Mouse (Mus musculus): ENCODE results near the gene Gm12248. TPM values are rescaled to one million over a fixed set of nuclear protein-coding genes. Genes with fewer than 3 reads are reported as not detected.

Gene Gm12248
- total RNA-seq (2012; rRNA removed): 0.13 TPM in 1 of 2 replicates, not detected in the other
- not detected in 2 replicates for total RNA-seq (2014; rRNA removed)
- not detected in 2 replicates for polyA plus RNA-seq (2012; ENCODE audit: insufficient read length, low read depth)

- no peak within 1 kb of the TSS for H3K4me3 ChIP-seq (replicated peaks in 1 of 3; ENCODE audit: low read depth in 2 of 3, low read length in 2 of 3, poor library complexity in 1 of 3)
- TF ChIP-seq MAFK (IDR thresholded peaks at IDR 0.05; ENCODE audit: insufficient replicate concordance, low read length) (no peak), ETS1 (conservative IDR thresholded peaks at IDR 0.05; ENCODE audit: low read depth, low read length) (no peak), BHLHE40 (IDR thresholded peaks at IDR 0.05; ENCODE audit: low read depth, low read length) (peak; percentile 41; the same call in 1 of the 2 replicates), MAX (IDR thresholded peaks at IDR 0.05; ENCODE audit: low read length) (no peak)
- dilution Hi-C loops (cut with MboI; ENCODE audit: extremely low pct_ligation_motif_present, extremely low pct_unique_long_range_greater_than_20kb, low sequenced_read_pairs) (no loop called here), in situ Hi-C loops (cut with MboI; ENCODE audit: low pct_ligation_motif_present, low pct_unique_long_range_greater_than_20kb, low sequenced_read_pairs) (no loop called here)
- H3K4me2 ChIP-seq (ENCODE audit: insufficient read depth, low read depth, poor library complexity, severe bottlenecking): no peak within 1 kb of the TSS
- no peaks in the 10 kb centered on the region for H3K9me3 ChIP-seq (replicated peaks; ENCODE audit: low read length)
- H3K9ac ChIP-seq (ENCODE audit: insufficient read depth, low read depth): no peak within 1 kb of the TSS
- no peaks in the 10 kb centered on the region for H3K27me3 ChIP-seq (replicated peaks)
- peaks cover 9 to 25% of the 10 kb centered on the region in 2 experiments for H3K4me1 ChIP-seq (ENCODE audit: control insufficient read depth in 1 of 2, insufficient read depth in 2 of 2)
- no peaks in the 10 kb centered on the region for H3K36me3 ChIP-seq (replicated peaks in 1 of 2; ENCODE audit: control insufficient read depth in 1 of 2, insufficient read depth in 1 of 2, low read length in 1 of 2)
- no peak within 1 kb of the TSS for H3K27ac ChIP-seq (ENCODE audit: insufficient read depth, low read depth)
- H3K79me2 ChIP-seq (replicated peaks; ENCODE audit: control insufficient read depth, extremely low read depth, insufficient read depth, poor library complexity, severe bottlenecking): no peaks in the 10 kb centered on the region
- DNase-seq (ENCODE audit: extremely low read depth): no peak
These were observed at the start of gene Gm12248 for GRCm38 (mm10) chr11:58093021-58093528. Gene Gm12248 (minus strand): TSS chr11:58093134.

GRCm38 (mm10) chr11:58139466-58139865, 46.5 kb upstream of the Gm12248 start:
- Histone ChIP-seq H3K27ac (ENCODE audit: insufficient read depth, low read depth) (no peak overlapping the region), H3K4me1 (ENCODE audit: control insufficient read depth in 1 of 2, insufficient read depth in 2 of 2) (peaks cover 6 to 12% of the 10 kb centered on the region in 2 experiments; a peak in 3 of 4 replicates), H3K4me2 (ENCODE audit: insufficient read depth, low read depth, poor library complexity, severe bottlenecking) (no peak overlapping the region), H3K9me3 (replicated peaks; ENCODE audit: low read length) (peaks cover 2% of the 10 kb centered on the region), H3K9ac (ENCODE audit: insufficient read depth, low read depth) (no peak overlapping the region), H3K4me3 (replicated peaks in 1 of 3; ENCODE audit: low read depth in 2 of 3, low read length in 2 of 3, poor library complexity in 1 of 3) (no peak overlapping the region), H3K27me3 (replicated peaks) (no peaks in the 10 kb centered on the region), H3K36me3 (replicated peaks in 1 of 2; ENCODE audit: control insufficient read depth in 1 of 2, insufficient read depth in 1 of 2, low read length in 1 of 2) (peaks cover 71 to 92% of the 10 kb centered on the region in 2 experiments), H3K79me2 (replicated peaks; ENCODE audit: control insufficient read depth, extremely low read depth, insufficient read depth, poor library complexity, severe bottlenecking) (no peaks in the 10 kb centered on the region)
- no peak for DNase-seq (ENCODE audit: extremely low read depth)
- dilution Hi-C loops (cut with MboI; ENCODE audit: extremely low pct_ligation_motif_present, extremely low pct_unique_long_range_greater_than_20kb, low sequenced_read_pairs): no loop called here
- no peak for TF ChIP-seq GABPA (IDR thresholded peaks at IDR 0.05; ENCODE audit: insufficient replicate concordance, low read depth, low read length)
- no peak for TF ChIP-seq MAFK (IDR thresholded peaks at IDR 0.05; ENCODE audit: insufficient replicate concordance, low read length)
- TF ChIP-seq ELF1 (IDR thresholded peaks at IDR 0.05; ENCODE audit: low read depth, low read length): no peak
- no peak for TF ChIP-seq TBP (conservative IDR thresholded peaks at IDR 0.05; ENCODE audit: low read depth, low read length)
- TF ChIP-seq ETS1 (conservative IDR thresholded peaks at IDR 0.05; ENCODE audit: low read depth, low read length): no peak
- no peak for TF ChIP-seq SMC3 (IDR thresholded peaks at IDR 0.05; ENCODE audit: low read depth, low read length)
- TF ChIP-seq CTCF (conservative IDR thresholded peaks at IDR 0.05 in 1 of 2, IDR thresholded peaks at IDR 0.05 in 1 of 2; ENCODE audit: low read depth in 2 of 2, low read length in 2 of 2): no peak
- TF ChIP-seq RAD21 (IDR thresholded peaks at IDR 0.05; ENCODE audit: low read depth, low read length): no peak
- no peak for TF ChIP-seq USF1 (IDR thresholded peaks at IDR 0.05; ENCODE audit: low read depth, low read length)
- TF ChIP-seq MAZ (IDR thresholded peaks at IDR 0.05; ENCODE audit: low read depth, low read length): no peak
- in situ Hi-C loops (cut with MboI; ENCODE audit: low pct_ligation_motif_present, low pct_unique_long_range_greater_than_20kb, low sequenced_read_pairs): no loop called here

- DNase-seq (ENCODE audit: extremely low read depth): no peak
- no peak overlapping the region for H3K4me3 ChIP-seq (replicated peaks in 1 of 3; ENCODE audit: low read depth in 2 of 3, low read length in 2 of 3, poor library complexity in 1 of 3)
- H3K9me3 ChIP-seq (replicated peaks; ENCODE audit: low read length): peaks cover 2% of the 10 kb centered on the region
- no peaks in the 10 kb centered on the region for H3K79me2 ChIP-seq (replicated peaks; ENCODE audit: control insufficient read depth, extremely low read depth, insufficient read depth, poor library complexity, severe bottlenecking)
- H3K36me3 ChIP-seq (replicated peaks in 1 of 2; ENCODE audit: control insufficient read depth in 1 of 2, insufficient read depth in 1 of 2, low read length in 1 of 2): peaks cover 77 to 94% of the 10 kb centered on the region in 2 experiments
- no peak overlapping the region for H3K27ac ChIP-seq (ENCODE audit: insufficient read depth, low read depth)
- dilution Hi-C loops (cut with MboI; ENCODE audit: extremely low pct_ligation_motif_present, extremely low pct_unique_long_range_greater_than_20kb, low sequenced_read_pairs) (no loop called here), in situ Hi-C loops (cut with MboI; ENCODE audit: low pct_ligation_motif_present, low pct_unique_long_range_greater_than_20kb, low sequenced_read_pairs) (no loop called here)
- no peak for TF ChIP-seq SIN3A (IDR thresholded peaks at IDR 0.05; ENCODE audit: low read length)
- TF ChIP-seq EP300 (IDR thresholded peaks at IDR 0.05; ENCODE audit: low read length): no peak
- no peak for TF ChIP-seq ETS1 (conservative IDR thresholded peaks at IDR 0.05; ENCODE audit: low read depth, low read length)
- no peak for TF ChIP-seq MAFK (IDR thresholded peaks at IDR 0.05; ENCODE audit: insufficient replicate concordance, low read length)
- TF ChIP-seq SMC3 (IDR thresholded peaks at IDR 0.05; ENCODE audit: low read depth, low read length): no peak
- no peak for TF ChIP-seq CTCF (conservative IDR thresholded peaks at IDR 0.05 in 1 of 2, IDR thresholded peaks at IDR 0.05 in 1 of 2; ENCODE audit: low read depth in 2 of 2, low read length in 2 of 2)
- no peak for TF ChIP-seq ZC3H11A (IDR thresholded peaks at IDR 0.05; ENCODE audit: low read depth, low read length)
- no peak for TF ChIP-seq JUND (conservative IDR thresholded peaks at IDR 0.05; ENCODE audit: low read depth, low read length)
- TF ChIP-seq IRF4 (IDR thresholded peaks at IDR 0.05; ENCODE audit: low read depth, low read length): no peak
- TF ChIP-seq ELF1 (IDR thresholded peaks at IDR 0.05; ENCODE audit: low read depth, low read length): no peak
- TF ChIP-seq POLR2AphosphoS2 (IDR thresholded peaks at IDR 0.05; ENCODE audit: low read depth, low read length): no peak
- TF ChIP-seq USF2 (conservative IDR thresholded peaks at IDR 0.05; ENCODE audit: low read depth, low read length): no peak
- TF ChIP-seq RAD21 (IDR thresholded peaks at IDR 0.05; ENCODE audit: low read depth, low read length): no peak
- TF ChIP-seq MAZ (IDR thresholded peaks at IDR 0.05; ENCODE audit: low read depth, low read length): no peak
- TF ChIP-seq ZMIZ1 (IDR thresholded peaks at IDR 0.05; ENCODE audit: low read depth, low read length): no peak
- no peak for TF ChIP-seq PAX5 (IDR thresholded peaks at IDR 0.05; ENCODE audit: low read length)
- TF ChIP-seq MAX (IDR thresholded peaks at IDR 0.05; ENCODE audit: low read length): no peak
- TF ChIP-seq UBTF (IDR thresholded peaks at IDR 0.05; ENCODE audit: low read depth, low read length): no peak
- no peak overlapping the region for H3K4me2 ChIP-seq (ENCODE audit: insufficient read depth, low read depth, poor library complexity, severe bottlenecking)
- H3K4me1 ChIP-seq (ENCODE audit: control insufficient read depth in 1 of 2, insufficient read depth in 2 of 2): peaks cover 2 to 6% of the 10 kb centered on the region in 2 experiments; a peak in 3 of 4 replicates
- H3K9ac ChIP-seq (ENCODE audit: insufficient read depth, low read depth): no peak overlapping the region
- no peaks in the 10 kb centered on the region for H3K27me3 ChIP-seq (replicated peaks)
These were observed 45.9 kb upstream of the Gm12248 start for GRCm38 (mm10) chr11:58138821-58139220.

Data from CH12.LX (cell line).